8 mouse cellular contexts compared by ENCODE assay signal in genomic region chr10:8516916-8517524, GRCm38 (mm10). TPM values are rescaled to one million over a fixed set of nuclear protein-coding genes. Genes with fewer than 3 reads are reported as not detected.
DNase-seq lines count a peak whose midpoint lies in the region; ATAC-seq and TF ChIP-seq lines count a peak whose summit lies in the region.

No protein-coding gene starts in this region.

- H3K36me3 ChIP-seq in forebrain, embryonic 13.5 days (ENCODE audit: poor library complexity, severe bottlenecking) = no peaks in the 10 kb centered on the region

- peak overlapping the region; percentile 89 for H3K4me3 ChIP-seq in layer of hippocampus, adult 2 months
- peak overlapping the region; percentile 79 for H3K4me3 ChIP-seq in forebrain, embryonic 13.5 days

- peaks cover 18% of the 10 kb centered on the region for H3K4me1 ChIP-seq in forebrain, embryonic 13.5 days

- H3K9me3 ChIP-seq in forebrain, embryonic 13.5 days (replicated peaks) = no peaks in the 10 kb centered on the region

- H3K9ac ChIP-seq in forebrain, embryonic 13.5 days = no peak overlapping the region

- peaks cover 27% of the 10 kb centered on the region for H3K27me3 ChIP-seq in forebrain, embryonic 13.5 days

- TF ChIP-seq CTCF in layer of hippocampus, adult 2 months (conservative IDR thresholded peaks at IDR 0.05) = peak; percentile 16; the same call in 1 of the 2 replicates

- peak overlapping the region; percentile 86 for H3K27ac ChIP-seq in layer of hippocampus, adult 2 months
- H3K27ac ChIP-seq in forebrain, embryonic 13.5 days = no peak overlapping the region

- DNase-seq in layer of hippocampus, adult 2 months (ENCODE audit: low spot score in 2 of 2) = no peak
- DNase-seq in layer of hippocampus, postnatal 10 days (ENCODE audit: low spot score in 2 of 2) = no peak
- DNase-seq in cerebellum, adult 11 months = peak; percentile 77
- DNase-seq in testis, postnatal 14 days (ENCODE audit: low spot score) = no peak
- DNase-seq in urinary bladder, postnatal 36 days (ENCODE audit: low spot score in 2 of 2) = no peak
- DNase-seq in left cerebral cortex, adult 8-10 months (ENCODE audit: low spot score in 2 of 2) = no peak

- H3K4me2 ChIP-seq in forebrain, embryonic 13.5 days = peak overlapping the region; percentile 96

- ATAC-seq in forebrain, embryonic 13.5 days = no peak
- 0 out of 2 replicates have a peak, but pooled peaks have one; percentile 15 for ATAC-seq in megakaryocyte-erythroid progenitor cell, adult 5-6 weeks (replicated peaks; ENCODE audit: low FRiP score, low TSS enrichment, poor library complexity, severe bottlenecking)

- WGBS in forebrain, embryonic 13.5 days = 22% methylated on average over 9 of the region's 9 CpGs

RNA-seq across cellular contexts. Expression of gene Ust, which starts 1.6 kb away (rescaled TPM):
- total RNA-seq in layer of hippocampus, adult 2 months (2021) = 10 to 100 TPM; 62.3 to 64.1 TPM
- total RNA-seq in layer of hippocampus, postnatal 10 days (2021) = 10 to 100 TPM; 50.0 to 52.6 TPM
- 2.3 and 4.0 TPM in 2 replicates for polyA plus RNA-seq in forebrain, embryonic 13.5 days (2015; fragmentation: Nextera tagmentation; extraction: Ambion mirVana)
- total RNA-seq in megakaryocyte-erythroid progenitor cell, adult 5-6 weeks (2014; fragmentation: Nextera tagmentation) = 0.32 TPM in 1 of 2 replicates, not detected in the other
- 0.08 TPM in 1 of 2 replicates, not detected in the other for total RNA-seq in megakaryocyte-erythroid progenitor cell, adult 5-6 weeks (2017)
- total RNA-seq in left cerebral cortex, adult 8-10 months (2022) = 10 to 100 TPM; 18.3 to 21.4 (median 19.8) TPM

Comparison
In these comparisons a context has a peak if more than half of its experiments do, and no peak if none do; other contexts are left out.
1. RNA of gene Ust, which starts 1.6 kb away (total RNA-seq): 62.3 to 64.1 TPM in layer of hippocampus, adult 2 months, 50.0 to 52.6 TPM in layer of hippocampus, postnatal 10 days and 18.3 to 21.4 TPM in left cerebral cortex, adult 8-10 months; 0.08 to 0.32 TPM in megakaryocyte-erythroid progenitor cell, adult 5-6 weeks; every median in the first group is over 10 times any median in the second.